Mouse (Mus musculus): Measurements from ENCODE around the gene Exoc4. TPM values are rescaled to one million over a fixed set of nuclear protein-coding genes. Genes with fewer than 3 reads are reported as not detected.

The Exoc4 gene
- total RNA-seq, 2 experiments from 2014 or later: 44.1 to 58.5 TPM

- ATAC-seq (replicated peaks; ENCODE audit: poor library complexity, severe bottlenecking): no peak
Measured at GRCm38 (mm10) chr6:33913072-33913471, 664.2 kb downstream of the Exoc4 start.

GRCm38 (mm10) chr6:33913486-33913885, 664.6 kb downstream of the Exoc4 start:
- no peak for ATAC-seq (replicated peaks; ENCODE audit: poor library complexity, severe bottlenecking)

GRCm38 (mm10) chr6:33913964-33914363, 665.1 kb downstream of the Exoc4 start:
- no peak for ATAC-seq (replicated peaks; ENCODE audit: poor library complexity, severe bottlenecking)

GRCm38 (mm10) chr6:33923571-33923970, 674.7 kb downstream of the Exoc4 start:
- ATAC-seq (replicated peaks; ENCODE audit: poor library complexity, severe bottlenecking): no peak

- ATAC-seq (replicated peaks; ENCODE audit: poor library complexity, severe bottlenecking): no peak
Measured at GRCm38 (mm10) chr6:33924888-33925287, 676.0 kb downstream of the Exoc4 start.

GRCm38 (mm10) chr6:33929342-33930086, 680.6 kb downstream of the Exoc4 start:
- peak; percentile 92 for ATAC-seq (replicated peaks; ENCODE audit: poor library complexity, severe bottlenecking)

- ATAC-seq (replicated peaks; ENCODE audit: poor library complexity, severe bottlenecking): no peak
Measured at GRCm38 (mm10) chr6:33930087-33930945, 681.4 kb downstream of the Exoc4 start.

- no peak for ATAC-seq (replicated peaks; ENCODE audit: poor library complexity, severe bottlenecking)
Measured at GRCm38 (mm10) chr6:33937906-33938305, 689.0 kb downstream of the Exoc4 start.

GRCm38 (mm10) chr6:33939169-33939568, 690.3 kb downstream of the Exoc4 start:
- no peak for ATAC-seq (replicated peaks; ENCODE audit: poor library complexity, severe bottlenecking)

- no peak for ATAC-seq (replicated peaks; ENCODE audit: poor library complexity, severe bottlenecking)
Measured at GRCm38 (mm10) chr6:33946911-33947489, 698.1 kb downstream of the Exoc4 start.

GRCm38 (mm10) chr6:33950113-33950512, 701.2 kb downstream of the Exoc4 start:
- no peak for ATAC-seq (replicated peaks; ENCODE audit: poor library complexity, severe bottlenecking)

- no peak for ATAC-seq (replicated peaks; ENCODE audit: poor library complexity, severe bottlenecking)
Measured at GRCm38 (mm10) chr6:33955469-33955868, 706.6 kb downstream of the Exoc4 start.

GRCm38 (mm10) chr6:33958281-33958680, 709.4 kb downstream of the Exoc4 start:
- no peak for ATAC-seq (replicated peaks; ENCODE audit: poor library complexity, severe bottlenecking)

- no peak for ATAC-seq (replicated peaks; ENCODE audit: poor library complexity, severe bottlenecking)
Measured at GRCm38 (mm10) chr6:33960766-33961165, 711.9 kb downstream of the Exoc4 start.

- no peak for ATAC-seq (replicated peaks; ENCODE audit: poor library complexity, severe bottlenecking)
Measured at GRCm38 (mm10) chr6:33963092-33963491, 714.2 kb downstream of the Exoc4 start.

GRCm38 (mm10) chr6:33965571-33965970, 716.7 kb downstream of the Exoc4 start:
- no peak for ATAC-seq (replicated peaks; ENCODE audit: poor library complexity, severe bottlenecking)

- no peak for ATAC-seq (replicated peaks; ENCODE audit: poor library complexity, severe bottlenecking)
Measured at GRCm38 (mm10) chr6:33968746-33969145, 719.9 kb downstream of the Exoc4 start.

- ATAC-seq (replicated peaks; ENCODE audit: poor library complexity, severe bottlenecking): no peak
Measured at GRCm38 (mm10) chr6:33972801-33973200, 723.9 kb downstream of the Exoc4 start.

GRCm38 (mm10) chr6:33976576-33976975, 727.7 kb downstream of the Exoc4 start:
- ATAC-seq (replicated peaks; ENCODE audit: poor library complexity, severe bottlenecking): no peak

- ATAC-seq (replicated peaks; ENCODE audit: poor library complexity, severe bottlenecking): no peak
Measured at GRCm38 (mm10) chr6:33977448-33977847, 728.6 kb downstream of the Exoc4 start.

- ATAC-seq (replicated peaks; ENCODE audit: poor library complexity, severe bottlenecking): no peak
Measured at GRCm38 (mm10) chr6:33977880-33978279, 729.0 kb downstream of the Exoc4 start.
